Mouse (Mus musculus) cerebellum, adult 8-10 months (tissue): ENCODE results near the gene Ppid.

Source experiments
- DNase-seq: peaks from one replicate; pipeline ENCODE4 v3.0.0; 2022

Ppid gene

DNA sequence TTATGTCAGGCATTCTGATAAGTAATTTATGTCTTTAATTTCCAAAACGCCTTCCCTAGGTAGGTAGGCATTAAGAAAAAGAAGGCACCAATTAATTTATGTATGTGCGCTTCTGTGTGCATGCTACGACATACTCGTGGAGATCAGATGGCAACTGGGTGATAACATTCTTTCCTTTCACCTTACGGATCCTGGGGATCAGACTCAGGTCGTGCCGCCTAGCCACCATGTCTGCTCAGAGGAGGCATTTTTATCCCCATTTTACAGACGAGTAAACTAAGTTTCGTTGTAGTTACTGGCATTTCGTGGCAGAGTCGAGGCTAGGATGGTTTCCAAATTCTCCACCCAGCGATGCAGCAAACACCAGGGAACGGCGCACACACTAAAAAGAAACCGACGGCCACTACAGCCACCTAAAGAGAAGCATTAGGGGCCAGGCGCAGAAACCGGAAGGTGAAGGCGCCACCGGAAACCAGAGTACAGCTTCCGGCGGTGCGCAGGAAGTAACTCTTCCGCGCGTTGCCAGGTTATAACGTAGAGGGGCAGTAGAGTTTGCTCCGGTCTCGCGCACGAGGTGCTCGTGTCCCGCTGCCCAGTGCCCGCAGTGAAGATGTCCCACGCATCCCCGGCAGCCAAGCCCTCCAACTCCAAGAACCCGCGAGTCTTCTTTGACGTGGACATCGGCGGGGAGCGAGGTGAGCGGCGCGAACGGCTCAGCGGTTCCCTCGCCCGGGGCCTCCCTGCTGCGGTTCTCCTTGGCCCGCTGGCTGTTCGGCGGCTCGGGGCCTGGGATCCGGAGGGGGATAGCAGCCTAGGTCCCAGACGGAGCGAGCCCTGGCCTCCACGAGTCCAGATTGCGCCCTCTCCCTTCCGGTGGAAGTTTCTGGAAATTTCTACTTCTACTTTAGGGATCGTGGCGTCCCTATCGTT, at the start of gene Ppid:
TSS of gene Ppid (plus strand) at position 480 of the 930 bp plus-strand sequence.
- peak; percentile 70 for DNase-seq

DNA sequence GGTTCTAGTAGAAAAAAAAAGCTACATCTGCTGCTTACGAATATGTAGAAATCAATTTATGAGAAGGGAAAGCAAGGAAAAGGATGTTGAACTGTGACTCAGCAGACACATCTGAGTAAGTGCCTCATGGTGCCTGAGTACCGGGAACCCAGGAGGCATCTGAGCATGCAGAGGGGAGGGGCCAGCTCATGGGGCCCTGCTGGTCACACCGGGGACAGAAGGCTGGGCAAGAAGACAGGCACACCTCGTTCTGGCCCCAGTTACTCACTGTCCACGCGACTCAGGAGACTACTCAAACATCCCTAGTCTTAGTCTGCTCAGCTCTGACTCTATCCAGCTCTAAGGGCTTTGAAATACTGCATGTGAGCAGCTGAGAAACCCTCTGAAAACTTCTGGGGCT, 48.6 kb upstream of the Ppid start:
- peak; percentile 64 for DNase-seq

DNA sequence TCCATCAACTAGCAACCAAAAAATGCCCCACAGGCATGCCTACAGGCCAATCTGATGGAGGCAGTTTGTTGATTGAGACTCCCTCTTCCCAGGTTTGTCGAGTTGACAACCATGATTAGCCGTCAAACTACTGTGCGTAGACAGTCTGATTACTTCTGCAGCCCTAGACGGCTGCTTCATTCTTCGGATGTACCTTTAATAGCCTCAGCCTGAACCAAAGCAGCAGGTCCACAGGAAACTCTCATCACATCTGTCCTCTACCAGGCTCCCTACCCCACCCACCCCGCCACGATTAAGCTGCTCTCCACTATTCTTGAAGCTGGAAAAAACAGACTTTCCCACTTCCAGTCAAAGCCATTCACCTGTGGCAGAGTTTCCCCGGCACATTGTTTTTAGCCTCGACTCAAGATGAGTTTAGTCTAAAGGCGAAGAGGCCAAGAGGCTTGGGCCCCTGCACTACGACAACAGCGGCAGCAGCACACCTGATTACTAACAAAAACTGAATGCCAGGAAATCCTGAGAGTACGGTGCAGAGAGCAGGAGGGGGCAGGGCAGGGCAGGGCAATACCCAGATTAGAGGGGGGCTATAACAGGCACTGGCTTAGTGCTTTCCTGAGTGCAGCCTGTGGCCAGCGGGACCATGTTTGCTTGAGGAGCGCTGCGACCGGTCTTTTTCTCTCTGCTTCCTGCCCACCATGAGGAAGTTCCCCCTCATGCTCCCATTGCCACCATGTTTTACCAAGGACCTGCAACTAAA, 42.3 kb upstream of the Ppid start:
- DNase-seq: no peak

DNA sequence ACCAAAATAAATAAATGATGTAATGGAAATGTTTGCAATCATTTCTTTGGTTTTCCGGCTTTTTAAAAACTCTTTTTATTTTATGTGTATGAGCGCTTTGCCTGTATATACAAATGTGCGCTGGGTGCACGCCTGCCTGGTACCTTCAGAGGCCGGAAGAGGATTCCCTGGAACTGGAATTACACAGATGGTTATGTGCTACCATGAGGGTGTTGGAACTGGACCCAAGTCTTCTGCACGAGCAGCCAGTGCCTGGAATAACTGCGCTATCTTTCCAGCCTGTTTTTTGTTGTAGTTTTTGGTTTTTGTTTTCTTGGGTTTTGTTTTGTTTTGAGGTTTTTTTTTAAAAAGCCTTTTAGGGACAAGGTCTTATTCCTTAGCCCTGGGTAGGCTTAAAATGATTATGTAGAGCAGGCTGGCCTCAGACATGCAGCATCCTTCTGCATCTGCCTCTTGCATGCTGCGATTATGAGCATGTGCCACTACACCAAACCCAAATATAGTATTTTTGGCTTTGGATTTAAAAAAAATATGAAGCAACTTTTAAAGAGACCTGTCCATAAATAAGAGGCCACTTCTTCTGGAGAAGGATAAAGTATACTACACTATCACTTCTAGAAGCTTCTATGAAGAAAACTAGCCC, 41.3 kb upstream of the Ppid start:
- peak; percentile 57 for DNase-seq

DNA sequence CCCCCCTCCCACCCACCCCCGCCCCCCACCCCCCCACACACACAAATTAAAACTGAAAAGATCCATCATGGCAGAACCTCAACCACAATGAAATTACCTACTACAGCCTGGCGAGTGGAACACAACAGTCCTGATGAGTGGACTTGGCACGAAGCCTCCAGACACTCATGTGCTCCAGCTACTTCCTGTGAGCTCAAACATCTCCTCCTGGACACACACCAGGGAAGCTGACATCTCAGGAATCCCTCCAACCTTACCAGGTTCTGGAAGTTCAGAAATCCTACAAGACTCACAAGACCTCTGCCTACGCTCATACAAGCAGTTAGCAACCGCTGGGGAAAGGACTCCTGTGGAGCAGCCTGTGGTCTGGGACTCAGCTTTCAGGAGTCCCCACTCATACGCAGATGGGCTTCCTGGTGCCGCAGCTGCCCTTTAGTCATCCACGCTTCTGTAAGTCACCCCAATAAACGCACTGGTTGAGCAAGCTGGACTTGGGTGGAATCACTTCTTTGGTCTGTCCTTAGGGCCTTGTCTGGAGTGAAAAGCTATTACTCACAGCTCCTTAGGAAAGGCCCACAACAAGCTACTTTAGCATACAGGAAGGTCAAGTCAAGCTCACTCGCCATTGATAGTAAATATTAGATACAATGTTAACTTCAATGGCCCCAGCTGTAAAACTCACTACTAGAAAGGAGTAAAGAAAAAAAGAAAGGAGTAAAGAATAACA, 39.2 kb upstream of the Ppid start:
- no peak for DNase-seq

DNA sequence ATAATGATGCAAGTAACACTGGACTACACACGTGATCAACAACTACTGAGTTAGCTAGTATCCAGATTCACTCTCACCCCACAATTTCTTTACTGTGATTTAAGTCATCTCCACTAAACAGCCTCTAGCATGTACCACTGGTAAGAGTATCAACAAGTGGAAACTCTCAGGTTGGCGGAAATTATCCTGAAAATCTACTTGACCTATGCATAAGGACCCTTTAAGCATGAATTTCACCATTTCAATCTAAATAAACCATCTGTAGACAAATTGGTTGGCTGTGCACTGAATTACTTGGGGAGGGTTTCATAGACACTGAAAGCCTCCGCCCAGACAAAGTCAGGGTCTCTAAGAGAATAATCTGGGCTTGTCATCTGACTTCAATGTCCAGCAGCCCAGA, 37.4 kb upstream of the Ppid start:
- no peak for DNase-seq

DNA sequence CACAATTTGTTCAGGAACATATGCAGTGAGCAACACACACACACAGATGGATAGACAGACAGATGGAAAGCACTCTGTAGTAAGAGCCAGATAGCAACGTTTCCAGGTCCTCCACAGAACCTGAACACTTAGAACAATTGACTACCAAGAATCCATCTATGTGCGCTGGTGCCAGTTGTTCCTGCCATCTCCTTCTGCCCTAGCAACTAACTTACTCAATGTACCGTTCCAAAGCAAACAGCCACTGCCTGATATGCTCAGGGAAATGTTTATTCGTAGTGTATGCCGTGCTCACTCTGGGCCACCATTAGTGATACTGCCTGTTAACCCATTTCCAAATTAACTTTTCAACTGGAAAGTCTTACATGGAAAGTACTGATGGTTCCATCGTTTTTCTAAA, 36.1 kb upstream of the Ppid start:
- DNase-seq: no peak

DNA sequence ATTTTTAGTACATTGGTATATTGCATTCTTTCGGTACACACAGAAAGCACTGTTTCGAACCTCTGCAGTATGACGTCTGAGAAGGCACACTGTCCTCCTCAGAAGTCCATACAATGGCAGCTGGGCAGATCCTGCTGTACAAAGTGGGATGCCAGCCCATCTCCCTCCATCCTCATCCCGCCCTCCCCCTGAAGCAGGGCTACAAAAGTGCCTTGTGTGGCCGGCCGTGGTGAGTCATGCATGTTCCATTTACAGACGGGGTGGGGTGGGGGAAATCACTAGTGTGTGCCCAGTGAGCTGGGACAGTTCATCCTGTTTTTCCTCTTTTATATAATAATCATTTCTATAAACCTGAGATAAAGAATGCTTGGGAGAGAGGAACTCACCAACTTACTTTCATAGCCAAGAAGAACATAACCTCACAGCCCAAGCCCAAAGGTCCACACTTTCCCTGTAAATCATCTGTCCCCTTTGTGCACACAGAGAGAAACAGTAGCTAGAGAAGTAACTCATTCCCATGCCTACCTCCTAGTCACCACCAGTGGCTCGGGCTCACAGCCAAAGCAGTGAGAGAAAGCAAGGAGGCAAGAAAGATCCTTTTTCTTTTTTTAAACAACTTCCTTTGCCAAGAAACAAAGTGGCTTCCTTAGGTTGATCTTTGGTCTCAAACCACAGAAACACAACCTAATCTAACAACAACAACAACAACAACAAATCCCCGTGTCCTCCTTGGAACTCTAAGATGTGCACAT, 31.9 kb upstream of the Ppid start:
- no peak for DNase-seq

DNA sequence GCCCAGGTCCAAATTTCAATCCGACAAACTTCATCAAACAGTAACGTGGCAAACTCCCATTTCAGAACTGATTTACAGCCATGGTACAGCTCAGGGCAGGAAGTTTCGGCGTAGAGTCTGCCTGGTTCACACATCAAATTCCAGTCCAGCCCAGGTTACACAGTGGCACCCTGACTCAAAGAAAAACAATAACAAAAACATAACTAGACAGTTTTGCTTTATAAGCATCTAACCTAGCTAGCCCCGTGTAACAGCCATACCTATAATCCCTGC, 31.4 kb upstream of the Ppid start:
- no peak for DNase-seq

DNA sequence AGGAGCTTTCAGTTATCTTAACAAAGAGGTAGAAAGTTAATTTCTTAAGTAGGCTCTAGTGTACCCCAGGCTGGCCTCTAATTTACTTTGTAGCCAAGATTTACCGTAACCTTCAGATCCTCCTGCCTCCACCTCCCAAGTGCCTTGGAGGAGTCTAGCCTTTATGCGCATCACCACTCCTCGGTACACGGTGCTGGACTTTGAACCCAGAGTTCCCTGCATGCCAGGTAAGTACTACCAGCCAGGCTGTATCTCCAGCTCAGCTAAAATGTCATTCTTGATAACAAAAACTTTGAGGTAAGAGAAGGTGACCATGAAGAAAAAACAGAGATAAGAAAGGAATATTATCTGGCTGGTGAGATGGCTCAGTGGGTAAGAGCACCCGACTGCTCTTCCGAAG, 30.6 kb upstream of the Ppid start:
- no peak for DNase-seq

DNA sequence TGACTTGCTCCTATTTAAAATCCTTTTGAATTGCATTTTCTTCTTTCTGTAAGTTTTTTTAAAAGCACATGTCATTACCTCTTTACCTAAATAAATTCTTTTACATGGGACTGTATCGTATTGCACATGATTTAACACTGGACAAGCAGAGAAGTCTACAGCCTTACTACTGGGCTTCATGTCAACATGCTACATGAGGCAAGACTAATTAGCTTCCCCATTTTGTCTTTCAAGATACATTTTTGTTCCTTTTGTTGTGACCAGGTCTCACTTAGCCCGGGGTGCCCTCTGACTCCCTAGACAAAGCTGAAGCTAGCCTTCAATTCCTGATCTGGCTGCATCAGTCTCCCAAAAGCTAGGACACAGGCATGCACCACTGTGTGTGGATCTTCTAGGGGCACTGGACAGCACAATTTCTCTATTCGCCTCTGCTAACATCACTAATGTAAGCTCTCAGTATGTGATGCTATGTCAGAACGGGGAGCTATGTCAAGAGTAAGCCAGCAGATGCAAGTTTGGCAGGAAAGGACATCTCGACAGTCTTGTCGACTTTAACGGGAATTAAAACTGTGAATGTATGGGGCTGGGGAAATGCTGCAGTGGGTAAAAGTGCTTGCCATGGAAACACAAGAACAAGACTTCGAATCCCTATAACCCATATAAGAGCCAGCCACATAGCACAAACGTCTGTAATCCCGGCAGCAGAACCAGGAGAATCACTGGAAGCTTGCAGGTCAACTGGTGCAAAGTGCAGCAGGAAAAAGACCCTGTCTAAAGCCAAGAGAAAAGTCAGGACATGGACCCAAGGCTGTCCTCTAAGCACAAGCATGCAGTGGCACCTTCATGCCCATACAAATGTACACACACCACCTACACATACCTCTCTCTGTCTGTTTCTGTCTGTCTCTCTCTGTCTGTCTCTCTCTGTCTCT, 29.1 kb upstream of the Ppid start:
- no peak for DNase-seq

DNA sequence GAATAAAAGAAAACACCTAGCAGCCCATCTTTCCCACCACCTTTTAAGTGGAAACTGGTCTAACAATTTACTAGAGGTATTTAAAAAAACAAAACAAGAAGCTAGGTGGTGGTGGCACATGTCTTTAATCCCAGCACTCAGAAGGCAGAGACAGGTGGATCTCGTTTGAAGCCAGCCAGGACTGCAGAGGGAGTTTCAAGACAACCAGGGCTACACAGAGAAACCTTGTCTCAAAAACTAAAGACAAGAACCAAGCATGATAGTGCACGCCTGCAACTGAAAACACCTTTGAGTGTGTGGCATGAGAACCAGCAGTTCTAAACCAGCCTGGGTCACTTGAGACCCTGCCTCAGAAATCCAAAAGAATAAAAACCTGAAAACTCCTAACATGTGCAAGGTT, 27.6 kb upstream of the Ppid start:
- no peak for DNase-seq

DNA sequence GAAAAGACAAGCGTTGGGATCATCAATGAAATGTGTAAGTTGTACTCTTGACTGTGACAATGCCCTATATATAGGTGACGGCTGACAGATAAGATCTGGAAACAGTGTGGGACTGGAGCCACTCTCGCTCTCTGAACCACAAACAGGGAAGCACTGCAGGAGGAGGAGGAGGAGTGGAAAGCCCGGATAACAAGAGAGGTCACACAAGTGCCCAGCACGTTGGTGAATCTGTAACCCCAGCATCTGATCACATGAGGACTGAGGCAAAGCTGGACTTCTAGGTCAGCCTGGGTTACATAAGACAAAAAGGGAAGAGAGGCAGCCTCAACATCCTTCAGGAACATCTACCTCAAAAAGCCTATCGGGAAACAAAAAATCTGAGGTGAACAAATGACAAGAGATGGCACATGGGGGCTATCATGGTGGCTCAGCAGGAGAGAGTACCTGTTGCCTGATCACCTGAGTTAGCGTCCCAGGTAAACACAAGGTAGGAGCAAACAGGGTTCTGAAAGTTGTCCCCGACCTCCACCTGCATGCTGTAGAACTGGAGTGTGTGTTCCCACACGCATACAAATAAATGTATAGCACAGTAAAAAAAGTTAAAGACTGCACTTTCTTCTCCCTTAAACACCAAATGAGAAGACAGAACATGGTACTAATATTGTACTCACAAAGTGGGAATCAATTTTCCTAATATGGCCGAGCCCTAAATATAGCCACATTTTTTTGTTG, 26.1 kb upstream of the Ppid start:
- no peak for DNase-seq

DNA sequence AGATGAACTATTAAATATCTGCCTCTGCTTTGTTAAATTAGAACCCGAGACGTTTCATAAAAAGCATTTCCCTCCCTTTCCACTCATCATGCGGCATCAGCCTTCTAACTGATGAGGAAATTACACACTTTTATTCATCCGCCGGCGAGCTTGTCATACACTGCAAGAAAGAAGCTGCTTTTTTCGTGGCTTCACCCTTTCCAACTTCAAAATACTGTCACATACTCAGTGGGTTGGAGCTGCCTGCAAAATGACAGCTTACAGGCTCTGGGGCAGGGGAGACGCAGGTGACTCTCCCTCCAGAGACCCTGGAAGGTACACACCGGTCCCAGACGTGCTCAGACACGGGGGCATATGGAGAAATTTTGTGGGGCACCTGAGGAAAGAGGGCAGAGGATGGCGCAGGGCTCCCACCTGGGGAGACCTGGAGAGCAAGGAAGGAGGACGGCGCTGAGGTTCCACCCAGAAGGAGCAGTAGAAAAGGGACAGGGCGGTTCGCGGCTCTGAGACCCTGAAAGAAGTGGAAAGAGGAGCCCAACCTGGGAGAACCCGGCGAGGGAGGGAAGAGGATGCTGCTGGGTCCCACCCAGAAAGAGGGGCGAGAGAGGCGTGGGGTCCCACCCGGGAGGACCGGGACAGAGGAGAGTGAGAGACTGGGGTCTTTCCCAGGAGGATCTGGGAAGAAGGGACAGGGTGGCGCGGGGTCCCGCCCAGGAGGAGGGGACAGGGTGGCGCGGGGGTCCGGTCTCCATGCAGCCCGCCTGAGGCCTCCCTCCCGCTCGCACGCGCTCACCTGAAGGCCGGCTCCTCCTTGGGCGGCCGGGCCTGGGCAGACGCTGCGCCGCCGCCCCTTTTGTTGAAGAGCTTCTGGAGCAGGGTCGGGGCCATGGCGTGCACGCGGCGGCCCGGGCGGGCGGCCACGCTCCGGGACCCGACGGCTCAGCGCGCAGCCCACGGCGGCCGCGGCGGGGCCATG, 24.1 kb upstream of the Ppid start:
- DNase-seq: no peak

DNA sequence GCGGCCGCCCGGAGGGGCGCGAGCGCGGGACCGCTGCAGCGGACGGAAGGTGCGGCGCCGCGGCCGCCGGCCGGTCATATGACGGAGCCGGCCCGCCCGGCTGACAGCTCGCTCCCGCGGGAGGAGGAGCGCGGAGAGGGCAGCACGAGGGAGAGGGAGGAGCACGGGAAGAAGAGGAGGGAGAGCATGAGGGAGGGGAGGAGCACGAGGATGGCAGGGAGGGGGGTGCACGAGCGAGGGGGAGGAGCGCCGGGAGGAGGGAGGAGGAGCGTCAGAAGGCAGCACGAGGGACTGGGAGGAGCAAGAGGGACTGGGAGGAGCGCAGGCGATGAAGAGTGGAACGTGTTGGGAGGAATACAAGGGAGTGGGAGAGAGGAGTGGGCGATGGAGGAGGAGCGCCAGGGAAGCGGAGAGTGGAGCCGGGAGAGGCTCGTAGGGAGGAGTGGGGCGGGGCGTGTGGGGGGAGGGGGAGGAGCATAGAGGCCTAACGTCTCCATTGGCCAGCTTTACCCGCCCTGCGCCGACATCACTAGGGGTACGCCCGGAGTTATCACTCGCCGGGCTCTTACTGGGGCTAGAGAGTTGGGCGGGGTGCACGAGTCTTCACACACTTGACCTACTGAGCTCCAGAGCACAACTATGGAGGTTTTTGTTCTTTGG, 23.3 kb upstream of the Ppid start, which contains the start of gene Fnip2:
TSS of gene Fnip2 (minus strand) at position 94 of the 660 bp plus-strand sequence.
- peak; percentile 89 for DNase-seq

DNA sequence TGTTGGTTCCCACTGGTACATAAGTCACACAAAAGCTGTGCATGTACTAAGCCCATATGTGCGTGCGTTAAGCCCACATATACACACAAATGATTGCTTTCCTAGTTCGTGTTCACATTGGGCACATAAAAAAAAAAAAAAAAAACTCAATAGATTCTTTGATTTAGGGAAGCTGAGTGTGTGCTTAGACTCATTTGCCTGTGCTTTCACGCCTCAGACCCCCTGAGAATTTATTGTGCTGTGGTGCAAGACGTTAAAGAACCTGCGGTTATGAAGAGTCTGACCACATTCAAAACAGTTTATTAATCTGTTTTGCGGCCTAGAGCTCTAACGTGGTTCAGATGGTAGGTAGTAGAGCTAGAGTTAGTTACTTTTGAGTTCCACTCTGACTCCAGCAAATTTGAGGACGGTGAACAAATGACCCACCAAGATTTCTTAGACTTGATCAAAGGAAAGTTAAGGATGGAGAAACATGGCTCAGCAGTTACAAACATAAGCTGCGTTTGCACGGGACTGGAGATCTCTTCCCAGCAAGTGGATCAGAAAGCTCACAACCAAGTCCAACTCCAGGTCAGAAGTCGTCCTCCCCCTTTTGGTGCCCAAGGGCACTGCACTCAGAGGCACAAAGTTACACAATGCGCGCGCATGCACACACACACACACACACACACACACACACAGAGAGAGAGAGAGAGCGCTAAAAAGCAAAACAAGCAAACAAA, 22.4 kb upstream of the Ppid start:
- no peak for DNase-seq

DNA sequence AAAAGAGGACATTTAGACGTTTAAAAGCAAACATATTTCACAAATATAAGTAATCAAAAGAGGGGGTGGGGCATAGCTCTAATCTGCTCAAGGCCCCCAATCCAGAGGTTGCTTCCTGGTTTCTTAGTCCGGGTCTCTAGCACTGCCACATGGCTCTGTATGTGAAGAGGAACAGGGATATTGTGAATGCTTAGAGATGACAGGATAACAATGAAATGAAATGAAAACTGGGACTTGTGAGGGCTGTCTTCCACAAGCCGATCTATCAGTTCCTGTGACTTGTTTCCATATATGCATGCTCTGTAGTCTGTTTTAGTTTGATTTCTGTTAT, 21.8 kb upstream of the Ppid start:
- DNase-seq: no peak

DNA sequence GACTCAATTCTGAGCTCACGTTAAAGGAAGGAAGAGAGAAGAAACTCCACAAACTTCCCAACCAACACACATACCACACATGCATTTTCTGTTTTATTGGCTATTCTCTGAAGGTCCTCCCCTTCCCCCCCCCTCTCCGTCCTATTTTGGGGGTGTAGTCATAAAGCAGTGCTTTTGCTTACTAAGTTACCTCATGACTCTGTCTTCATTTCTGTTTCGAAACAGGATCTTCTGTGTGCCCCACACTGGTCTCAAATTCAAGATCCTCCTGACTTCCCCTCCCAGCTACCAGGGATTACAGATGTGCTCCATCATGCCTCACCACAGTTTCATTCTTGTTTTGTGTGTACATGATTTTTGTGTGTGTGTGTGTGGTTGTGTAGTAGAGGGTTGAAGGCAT, 18.7 kb upstream of the Ppid start:
- no peak for DNase-seq
